Mouse (Mus musculus): ENCODE measurements around the gene Fnip2.

Gene Fnip2

DNA sequence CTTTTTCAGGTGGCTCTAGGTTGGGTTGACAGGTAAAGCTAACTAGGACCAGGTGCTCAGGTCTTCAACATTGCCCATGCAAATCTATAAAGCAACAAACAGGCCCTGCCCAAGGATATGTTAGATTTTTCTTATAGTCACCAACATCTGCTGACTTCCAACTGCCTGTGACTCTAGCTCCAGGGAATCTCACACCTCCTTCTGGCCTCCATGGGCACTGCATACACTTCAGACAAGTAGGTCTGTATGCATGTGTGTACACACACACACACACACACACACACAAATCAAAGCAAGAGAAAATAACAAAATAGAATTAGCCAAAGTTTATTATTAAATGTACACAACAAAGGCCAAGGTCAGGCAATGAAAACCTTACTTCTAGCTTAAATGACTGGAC lies 134.0 kb downstream of the Fnip2 start:
- DNase-seq (ENCODE audit: extremely low read depth, insufficient read length, low spot score): no peak

DNA sequence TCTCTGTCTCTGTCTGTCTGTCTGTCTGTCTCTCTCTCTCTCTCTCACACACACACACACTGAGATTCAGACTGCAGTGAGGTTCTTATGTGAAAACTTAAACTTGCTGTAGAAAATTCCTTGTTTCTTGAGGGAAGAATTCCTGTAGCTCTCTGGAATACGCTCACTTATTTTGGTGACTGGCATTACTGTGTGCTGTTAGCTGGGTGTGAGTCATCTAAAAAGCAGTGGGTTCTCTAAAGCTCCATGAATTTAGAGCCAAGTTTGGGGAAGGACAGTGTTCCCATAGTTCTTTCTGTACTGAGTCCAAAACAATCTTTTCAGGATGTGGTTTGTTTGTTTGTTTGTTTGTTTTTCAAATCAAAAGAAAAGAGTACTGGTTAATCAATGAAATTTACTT lies 142.2 kb downstream of the Fnip2 start:
- DNase-seq (ENCODE audit: extremely low read depth, insufficient read length, low spot score): peak; percentile 26

DNA sequence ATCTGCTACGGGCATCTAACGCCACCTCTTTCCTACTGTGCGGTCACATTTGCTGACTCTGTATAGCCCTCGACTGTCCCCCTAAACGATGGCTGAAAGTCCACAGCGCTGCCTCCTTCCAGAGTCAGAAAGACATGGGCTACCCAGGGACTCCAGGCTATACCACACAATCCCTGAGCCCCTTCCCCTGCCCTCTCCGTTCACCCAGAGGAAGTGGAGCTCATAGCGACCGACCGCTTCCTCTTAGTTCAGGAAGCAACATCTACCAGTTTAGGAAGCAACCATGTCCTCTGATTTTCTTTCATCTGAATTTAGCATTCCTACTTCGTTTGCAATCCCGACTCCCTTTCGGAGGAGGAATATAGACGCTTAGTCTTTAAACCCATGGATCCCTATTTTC lies 148.7 kb downstream of the Fnip2 start:
- DNase-seq (ENCODE audit: extremely low read depth, insufficient read length, low spot score): no peak

DNA sequence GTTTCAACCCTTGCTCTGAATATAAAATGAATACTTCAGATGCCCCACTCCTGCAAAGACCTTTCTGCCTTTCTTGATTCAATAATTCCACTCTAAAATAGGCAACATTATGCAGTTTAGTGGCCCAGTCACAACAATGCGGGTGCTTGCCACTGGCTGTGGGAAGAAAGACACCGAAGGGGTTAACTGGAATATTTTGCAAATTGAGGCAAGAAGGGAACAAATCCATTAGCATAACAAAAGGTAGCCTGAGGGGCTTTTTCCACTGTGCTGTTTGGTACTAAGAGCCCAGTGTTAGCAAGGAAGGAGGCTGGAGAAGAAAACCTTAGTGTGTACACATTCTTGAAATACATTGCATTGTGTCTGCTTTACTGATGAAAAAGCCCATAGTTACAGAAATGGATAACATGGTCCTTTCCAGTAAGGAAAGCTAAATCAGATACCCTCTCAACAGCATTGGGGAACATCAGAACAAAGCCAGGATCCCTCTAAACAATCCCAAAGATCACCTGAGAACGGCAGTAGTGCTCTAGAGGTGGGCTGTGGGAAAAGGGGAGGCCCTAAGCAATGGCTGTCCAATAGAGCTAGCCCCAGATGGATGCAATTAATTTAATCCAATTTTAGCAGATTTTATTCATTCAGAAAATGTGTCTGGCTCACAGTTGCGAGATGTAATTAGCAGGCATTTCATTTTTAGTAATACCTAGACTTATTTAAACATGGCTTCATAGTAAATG lies 150.5 kb downstream of the Fnip2 start:
- DNase-seq (ENCODE audit: extremely low read depth, insufficient read length, low spot score): no peak

DNA sequence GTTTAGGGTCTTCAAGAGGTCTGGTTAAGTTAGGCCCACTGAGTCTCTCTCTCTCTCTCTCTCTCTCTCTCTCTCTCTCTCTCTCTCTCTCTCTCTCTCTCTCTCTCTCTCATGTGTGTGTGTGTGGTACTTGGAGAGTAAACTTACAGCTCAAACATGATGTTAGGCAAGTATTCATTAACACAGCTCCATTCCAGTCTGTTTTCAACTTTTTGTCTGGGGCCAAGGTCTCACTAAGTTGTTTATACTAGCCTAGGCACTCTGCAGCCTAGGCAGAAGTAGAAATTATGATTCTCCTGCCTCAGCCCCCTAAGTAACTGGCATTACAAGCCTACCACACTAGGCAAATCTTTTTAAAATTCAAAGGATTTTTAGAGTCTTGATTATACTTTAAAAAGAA lies 151.7 kb downstream of the Fnip2 start:
- no peak for DNase-seq (ENCODE audit: extremely low read depth, insufficient read length, low spot score)

DNA sequence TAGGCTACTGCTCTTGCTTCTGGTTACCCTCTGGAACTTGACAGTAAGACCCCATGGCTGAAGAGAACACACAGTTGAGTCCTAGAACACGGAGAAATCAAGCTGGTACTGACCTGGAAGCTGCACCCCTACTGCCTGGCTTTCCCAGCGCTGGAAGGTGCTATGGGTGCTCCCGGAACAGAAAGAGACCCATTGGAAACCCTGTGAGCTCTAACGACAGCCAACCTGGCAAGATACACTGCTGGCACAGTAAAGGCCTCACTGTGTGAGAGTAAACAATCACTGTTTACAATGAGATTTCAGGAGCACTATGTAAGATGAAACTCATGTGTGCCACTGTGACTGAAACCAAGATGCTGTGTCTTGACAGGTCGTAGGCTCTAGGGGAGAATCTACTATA lies 152.5 kb downstream of the Fnip2 start:
- no peak for DNase-seq (ENCODE audit: extremely low read depth, insufficient read length, low spot score)

DNA sequence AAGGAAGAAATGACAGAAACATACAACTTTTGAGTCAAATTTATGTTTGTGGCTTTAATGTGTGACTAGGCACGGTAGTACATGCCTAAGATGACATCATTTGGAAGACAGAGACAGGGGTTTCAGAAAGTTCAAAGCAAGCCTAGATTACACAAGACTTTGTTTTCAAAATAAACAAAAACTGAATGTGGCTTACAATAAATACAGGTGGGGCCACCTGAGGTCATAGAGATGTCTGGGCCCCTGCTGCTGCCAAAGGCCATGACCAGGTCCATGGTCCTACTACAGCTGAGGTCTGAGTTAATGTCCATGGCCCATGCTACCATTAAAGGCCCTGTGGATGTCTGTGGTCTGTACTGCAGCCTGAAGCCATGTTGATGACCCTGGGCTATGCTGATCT lies 154.1 kb downstream of the Fnip2 start:
- no peak for DNase-seq (ENCODE audit: extremely low read depth, insufficient read length, low spot score)

DNA sequence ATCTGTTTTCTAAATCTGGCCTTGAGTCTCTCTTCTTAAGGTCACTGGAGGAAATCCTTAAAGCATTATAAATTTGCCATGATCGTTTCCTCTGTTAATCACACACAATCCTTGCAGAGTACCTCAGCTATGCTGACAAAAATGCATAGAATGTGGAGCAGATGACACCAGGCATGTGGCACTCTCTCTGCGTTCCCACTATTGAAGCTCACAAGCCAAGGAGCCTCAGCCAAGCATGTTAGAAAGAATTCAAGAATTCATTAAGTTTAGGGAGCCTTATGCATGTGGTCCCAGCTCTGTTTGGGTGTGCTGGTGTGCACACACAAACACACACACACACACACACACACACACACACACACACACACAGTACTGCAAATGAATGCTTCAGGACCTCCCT lies 155.9 kb downstream of the Fnip2 start:
- DNase-seq (ENCODE audit: extremely low read depth, insufficient read length, low spot score): no peak

DNA sequence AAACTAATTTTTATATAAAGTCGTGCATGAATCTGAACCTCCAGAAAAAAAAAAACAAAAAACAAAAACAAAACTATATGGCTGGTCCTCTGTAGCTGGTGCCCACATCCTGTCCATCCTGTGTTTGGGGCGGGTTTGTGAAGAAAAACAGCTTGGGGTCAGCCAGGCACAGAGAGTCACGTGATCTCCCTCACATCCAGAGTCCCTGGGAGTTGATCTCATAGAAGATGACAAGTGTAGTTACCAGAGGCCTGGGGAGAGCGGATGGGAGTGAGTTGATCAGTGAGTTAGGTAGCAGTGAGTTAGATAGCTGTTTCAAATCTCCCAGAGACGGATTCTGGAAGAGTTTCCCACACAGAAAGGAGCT lies 157.0 kb downstream of the Fnip2 start:
- no peak for DNase-seq (ENCODE audit: extremely low read depth, insufficient read length, low spot score)

DNA sequence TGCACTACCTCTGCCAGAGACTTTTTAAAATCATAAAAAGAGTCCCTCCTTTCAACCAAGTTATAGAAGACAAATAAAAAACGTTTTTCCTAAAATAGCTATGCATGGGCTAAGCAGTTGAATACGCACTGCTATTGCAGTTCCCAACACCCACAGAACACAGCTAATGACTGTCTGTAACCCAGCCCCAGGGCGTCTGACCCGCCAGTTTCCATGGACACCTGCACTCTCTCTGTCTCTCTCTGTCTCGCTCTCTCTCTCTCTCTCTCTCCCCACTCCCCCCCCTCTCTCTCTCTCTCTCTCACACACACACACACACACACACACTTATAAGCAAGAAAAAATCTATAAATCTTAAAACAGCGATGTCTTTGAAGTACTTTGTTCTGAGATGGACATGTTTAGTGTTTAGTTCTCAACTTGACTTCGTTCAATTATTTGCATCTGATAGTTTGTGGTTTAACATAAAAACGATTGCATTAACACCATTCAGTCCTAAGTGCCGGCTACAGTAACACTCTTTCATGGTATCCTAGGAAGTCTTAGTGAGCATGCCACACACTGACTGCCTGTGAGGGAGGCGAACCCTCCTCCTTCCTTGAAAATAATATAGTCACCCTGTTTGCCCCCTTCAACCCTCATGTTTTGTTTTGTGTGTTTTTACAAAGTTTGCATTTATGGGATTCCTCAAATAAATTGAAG lies 157.5 kb downstream of the Fnip2 start:
- no peak for DNase-seq (ENCODE audit: extremely low read depth, insufficient read length, low spot score)

DNA sequence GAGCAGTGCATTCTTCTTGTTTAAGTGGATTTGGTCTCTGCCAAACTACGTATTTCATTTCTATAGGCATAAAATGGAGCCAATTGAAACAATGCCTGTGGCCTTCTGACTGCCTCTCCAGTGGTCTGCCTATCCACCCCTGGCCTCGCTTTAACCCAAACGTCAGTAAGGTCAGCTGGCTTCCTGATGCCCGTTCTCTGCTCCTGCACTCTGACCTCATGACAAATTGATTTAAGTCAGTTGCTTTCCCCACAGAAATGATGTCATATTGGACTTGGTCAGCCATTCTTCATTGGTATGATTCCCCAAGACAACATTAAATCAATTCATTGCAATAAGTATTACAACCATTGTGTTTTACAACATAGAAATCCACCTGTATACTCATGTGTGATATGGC lies 159.1 kb downstream of the Fnip2 start:
- DNase-seq (ENCODE audit: extremely low read depth, insufficient read length, low spot score): no peak
